Mouse (Mus musculus): ENCODE measurements at regions not wholly inside any gene's neighbourhood (a gene's known extent, or its start where the extent isn't known, plus 50 kb on each side); places are given as distances from the start of the nearest gene placed in this dataset.

DNA sequence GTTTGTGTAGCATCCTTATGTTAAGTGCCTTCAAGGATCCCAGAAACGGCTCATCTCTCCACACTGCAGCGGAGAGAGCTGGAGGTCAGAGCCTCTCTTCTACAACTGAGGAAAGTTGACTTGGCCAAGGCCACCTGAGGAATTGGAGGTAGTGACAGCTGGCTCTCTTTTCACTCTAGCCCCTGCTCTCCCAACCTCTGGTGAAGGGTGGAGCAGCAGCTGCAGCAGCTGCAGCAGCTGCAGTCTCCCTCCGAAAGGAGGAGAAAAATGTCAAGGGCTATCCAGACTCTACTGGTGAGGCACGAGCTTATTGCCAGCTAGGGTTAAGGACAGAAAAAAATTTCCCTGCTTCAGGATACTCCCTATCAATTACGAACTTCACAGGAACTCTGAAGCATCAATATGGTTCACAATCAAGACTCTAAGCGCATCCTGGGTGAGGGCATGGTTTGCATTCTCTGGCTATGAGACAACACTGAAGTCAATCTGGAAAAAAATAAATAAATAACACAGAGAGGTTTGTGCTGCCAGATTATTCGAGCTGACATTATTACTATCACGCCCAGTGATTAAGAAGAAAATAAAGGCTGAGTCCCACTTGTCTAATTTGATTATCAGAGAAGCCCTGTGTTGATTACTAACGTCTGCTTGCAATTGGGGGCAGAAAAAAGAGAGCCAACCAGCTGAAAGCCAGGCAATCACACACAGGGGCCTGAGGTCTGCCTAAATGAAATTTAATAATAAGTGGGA, 134.2 kb upstream of the Rad23b start:
- TF ChIP-seq POLR2A (IDR thresholded peaks at IDR 0.05; ENCODE audit: insufficient read depth, low read depth, low read length): no peak
- no peak for TF ChIP-seq CTCF (IDR thresholded peaks at IDR 0.05; ENCODE audit: insufficient read depth, low read depth, low read length)
